Comparison of ENCODE assay signal across 29 mouse cellular contexts in the genomic region with DNA sequence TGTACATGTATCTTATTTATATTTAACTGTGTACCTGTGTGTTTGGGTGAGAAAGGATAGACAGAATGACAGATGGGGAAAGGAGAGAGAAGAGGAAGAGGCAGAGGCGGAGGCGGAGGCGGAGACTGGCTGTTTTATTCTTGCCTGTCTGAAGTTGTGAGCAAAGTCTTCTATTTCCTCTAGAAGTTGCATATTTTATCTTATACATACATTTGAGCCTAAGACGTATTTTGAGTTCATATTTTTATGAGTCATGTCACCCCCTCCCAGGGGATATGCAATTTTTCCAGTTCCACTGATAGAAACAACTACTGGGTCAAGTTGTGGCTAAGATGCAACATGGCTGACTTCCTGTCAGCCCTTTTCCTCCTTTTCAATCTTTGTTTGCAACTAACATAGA.
"Had no signal": no experiment of that assay in that cellular context is flagged by ENCODE, and none has a peak within 500 bp of the region (broad histone marks: within the 10 kb centered on the region; RNA-seq: fewer than 3 reads in every experiment).

No protein-coding gene starts in this region.

- ATAC-seq: liver, embryonic 12.5 days; liver, postnatal 0 days; lung, postnatal 0 days; midbrain, embryonic 13.5 days; midbrain, embryonic 15.5 days; midbrain, embryonic 16.5 days had no signal

- H3K4me3 ChIP-seq: limb, embryonic 10.5 days; limb, embryonic 12.5 days; limb, embryonic 13.5 days; limb, embryonic 15.5 days; liver, embryonic 12.5 days; liver, embryonic 13.5 days; liver, embryonic 15.5 days; lung, embryonic 15.5 days; megakaryocyte, embryonic 14.5 days; midbrain, embryonic 10.5 days; midbrain, embryonic 12.5 days; midbrain, embryonic 13.5 days; midbrain, embryonic 15.5 days; myocyte had no signal

- DNase-seq: left cerebral cortex, postnatal 4 days; liver; liver, embryonic 13.5 days; liver, postnatal 0 days; lung, adult 18-20 months; lung, adult 2 months; lung, embryonic 14.5 days; lung, postnatal 10 days; lung, postnatal 14 days; lung, postnatal 36 days; lung, postnatal 4 days; midbrain, embryonic 14.5 days had no signal

- H3K27ac ChIP-seq: limb, embryonic 10.5 days; limb, embryonic 12.5 days; limb, embryonic 13.5 days; limb, embryonic 15.5 days; liver, embryonic 12.5 days; liver, embryonic 13.5 days; liver, embryonic 14.5 days; liver, embryonic 15.5 days; lung, embryonic 15.5 days; macrophage; midbrain, embryonic 10.5 days; midbrain, embryonic 12.5 days; midbrain, embryonic 13.5 days; midbrain, embryonic 15.5 days had no signal
